In the genomic region with DNA sequence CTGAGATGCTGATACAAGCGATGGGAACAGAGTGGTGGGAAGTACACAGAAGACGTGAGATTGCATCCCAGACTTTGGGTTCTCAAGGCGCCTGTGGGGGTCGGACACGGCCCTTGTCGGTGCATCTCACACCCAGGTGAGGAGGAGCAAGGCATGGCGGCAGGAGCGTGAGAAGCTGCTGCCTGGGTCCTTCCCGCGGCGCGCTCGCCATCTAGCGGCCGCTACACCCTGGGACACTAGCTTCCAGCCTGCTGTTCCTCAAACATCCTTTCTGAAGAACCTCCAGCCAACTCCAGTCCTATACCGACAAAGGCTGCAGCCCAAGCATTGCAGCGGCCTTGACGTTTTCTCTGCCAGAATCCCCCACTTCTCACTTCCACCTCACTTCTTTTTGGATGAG, we compare ENCODE assay signal across 8 mouse cellular contexts. TPM values are rescaled to one million over a fixed set of nuclear protein-coding genes. Genes with fewer than 3 reads are reported as not detected.
DNase-seq lines count a peak whose midpoint lies in the region; ATAC-seq and TF ChIP-seq lines count a peak whose summit lies in the region.

No protein-coding gene starts in this region.

- ATAC-seq in embryonic facial prominence, embryonic 15.5 days (ENCODE audit: insufficient number of reproducible peaks, low FRiP score, low TSS enrichment, low read depth), result peak; percentile 80
- ATAC-seq in hindbrain, embryonic 11.5 days (ENCODE audit: low FRiP score), result peak; percentile 71
- ATAC-seq in midbrain, embryonic 16.5 days, result peak; percentile 91

- no peak overlapping the region for H3K27ac ChIP-seq in kidney, adult 2 months (ENCODE audit: insufficient read depth, low read depth, low read length)
- H3K27ac ChIP-seq in embryonic facial prominence, embryonic 15.5 days (replicated peaks), result no peak overlapping the region
- H3K27ac ChIP-seq in hindbrain, embryonic 11.5 days (ENCODE audit: low read depth, low read length), result no peak overlapping the region
- no peak overlapping the region for H3K27ac ChIP-seq in midbrain, embryonic 16.5 days (ENCODE audit: low read length)

- H3K4me1 ChIP-seq in kidney, adult 2 months (ENCODE audit: control insufficient read depth, insufficient read depth, low read length), result no peaks in the 10 kb centered on the region
- H3K4me1 ChIP-seq in embryonic facial prominence, embryonic 15.5 days, result peaks cover 7% of the 10 kb centered on the region; the same call in 1 of the 2 replicates
- peaks cover 2% of the 10 kb centered on the region; the same call in 1 of the 2 replicates for H3K4me1 ChIP-seq in hindbrain, embryonic 11.5 days (replicated peaks; ENCODE audit: control insufficient read depth, insufficient read depth, low read length)
- peaks cover 2% of the 10 kb centered on the region; the same call in 1 of the 2 replicates for H3K4me1 ChIP-seq in midbrain, embryonic 16.5 days (ENCODE audit: control insufficient read depth, insufficient read depth, low read length)

- peak overlapping the region; percentile 45 for H3K4me2 ChIP-seq in embryonic facial prominence, embryonic 15.5 days (replicated peaks)
- peak overlapping the region; percentile 17; the same call in 1 of the 2 replicates for H3K4me2 ChIP-seq in hindbrain, embryonic 11.5 days (replicated peaks; ENCODE audit: low read depth, low read length)
- peak overlapping the region; percentile 48 for H3K4me2 ChIP-seq in midbrain, embryonic 16.5 days (ENCODE audit: low read length)

- DNase-seq in kidney, adult 2 months, result peak; percentile 64
- DNase-seq in kidney, adult 11 months, result no peak
- peak; percentile 73 for DNase-seq in adrenal gland, postnatal 14 days
- peak; percentile 89 for DNase-seq in hindbrain, embryonic 11.5 days (ENCODE audit: low spot score)
- peak; percentile 84 for DNase-seq in liver
- peak; percentile 22 to 37 for DNase-seq in thymus, adult 18-20 months

- TF ChIP-seq POLR2A in kidney, adult 2 months (IDR thresholded peaks at IDR 0.05; ENCODE audit: low read depth, low read length), result no peak

- H3K9me3 ChIP-seq in embryonic facial prominence, embryonic 15.5 days (replicated peaks), result no peaks in the 10 kb centered on the region
- no peaks in the 10 kb centered on the region for H3K9me3 ChIP-seq in hindbrain, embryonic 11.5 days (ENCODE audit: control insufficient read depth, low read length)
- H3K9me3 ChIP-seq in midbrain, embryonic 16.5 days (replicated peaks; ENCODE audit: control insufficient read depth, low read length, poor library complexity, severe bottlenecking), result no peaks in the 10 kb centered on the region

- no peaks in the 10 kb centered on the region for H3K36me3 ChIP-seq in kidney, adult 2 months (ENCODE audit: control insufficient read depth, insufficient read depth, low read length)
- H3K36me3 ChIP-seq in embryonic facial prominence, embryonic 15.5 days, result no peaks in the 10 kb centered on the region
- no peaks in the 10 kb centered on the region for H3K36me3 ChIP-seq in hindbrain, embryonic 11.5 days (ENCODE audit: control insufficient read depth, insufficient read depth, low read length)
- no peaks in the 10 kb centered on the region for H3K36me3 ChIP-seq in midbrain, embryonic 16.5 days (ENCODE audit: control insufficient read depth, insufficient read depth, low read length)

- peak; percentile 91 for TF ChIP-seq CTCF in kidney, adult 2 months (conservative IDR thresholded peaks at IDR 0.05; ENCODE audit: insufficient read depth, insufficient read length, low read depth, low read length)

- 3% methylated on average over 18 of the region's 18 CpGs for WGBS in kidney, adult 2 months
- 2% methylated on average over 18 of the region's 18 CpGs for WGBS in embryonic facial prominence, embryonic 15.5 days
- WGBS in hindbrain, embryonic 11.5 days, result 1% methylated on average over 18 of the region's 18 CpGs
- 2% methylated on average over 18 of the region's 18 CpGs for WGBS in midbrain, embryonic 16.5 days

- no peaks in the 10 kb centered on the region for H3K27me3 ChIP-seq in kidney, adult 2 months (replicated peaks; ENCODE audit: control insufficient read depth, insufficient read depth, low read length)
- H3K27me3 ChIP-seq in embryonic facial prominence, embryonic 15.5 days, result no peaks in the 10 kb centered on the region
- no peaks in the 10 kb centered on the region; the same call in 1 of the 2 replicates for H3K27me3 ChIP-seq in hindbrain, embryonic 11.5 days (ENCODE audit: control insufficient read depth, insufficient read depth, low read length)
- H3K27me3 ChIP-seq in midbrain, embryonic 16.5 days (ENCODE audit: control insufficient read depth, insufficient read depth, low read depth, low read length), result no peaks in the 10 kb centered on the region

- no peak overlapping the region for H3K9ac ChIP-seq in embryonic facial prominence, embryonic 15.5 days
- H3K9ac ChIP-seq in hindbrain, embryonic 11.5 days (ENCODE audit: low read depth, low read length), result no peak overlapping the region
- peak overlapping the region; percentile 25; the same call in 1 of the 2 replicates for H3K9ac ChIP-seq in midbrain, embryonic 16.5 days (ENCODE audit: low read depth, low read length)

- H3K4me3 ChIP-seq in kidney, adult 2 months (ENCODE audit: insufficient read depth, low read depth, low read length), result no peak overlapping the region
- H3K4me3 ChIP-seq in embryonic facial prominence, embryonic 15.5 days (replicated peaks), result peak overlapping the region; percentile 21
- no peak overlapping the region for H3K4me3 ChIP-seq in hindbrain, embryonic 11.5 days (ENCODE audit: low read depth, low read length)
- H3K4me3 ChIP-seq in midbrain, embryonic 16.5 days (ENCODE audit: low read depth, low read length), result peak overlapping the region; percentile 22; the same call in 1 of the 2 replicates

RNA-seq across cellular contexts. Expression of gene Dand5, which starts 1.0 kb away (rescaled TPM):
- 4.4 and 4.5 TPM in 2 replicates for polyA plus RNA-seq in kidney, adult 2 months (2012; rRNA removed)
- total RNA-seq in adrenal gland, postnatal 14 days (2021), result 7.1 and 7.4 TPM in 2 replicates
- polyA plus RNA-seq in embryonic facial prominence, embryonic 15.5 days (2015; fragmentation: Nextera tagmentation; extraction: Ambion mirVana), result 8.4 and 8.9 TPM in 2 replicates
- polyA plus RNA-seq in hindbrain, embryonic 11.5 days (2014; fragmentation: Nextera tagmentation; extraction: Ambion mirVana), result 6.2 and 7.1 TPM in 2 replicates
- polyA plus RNA-seq in midbrain, embryonic 16.5 days (2015; fragmentation: Nextera tagmentation; extraction: Ambion mirVana), result 11.7 and 12.4 TPM in 2 replicates

RNA-seq across cellular contexts. Expression of gene Gadd45gip1, which starts 7.7 kb away (rescaled TPM):
- 24.2 and 41.0 TPM in 2 replicates for polyA plus RNA-seq in kidney, adult 2 months (2012; rRNA removed)
- total RNA-seq in adrenal gland, postnatal 14 days (2021), result 44.4 and 45.7 TPM in 2 replicates
- polyA plus RNA-seq in embryonic facial prominence, embryonic 15.5 days (2015; fragmentation: Nextera tagmentation; extraction: Ambion mirVana), result 46.5 TPM in 2 replicates
- 36.0 and 37.2 TPM in 2 replicates for polyA plus RNA-seq in hindbrain, embryonic 11.5 days (2014; fragmentation: Nextera tagmentation; extraction: Ambion mirVana)
- polyA plus RNA-seq in midbrain, embryonic 16.5 days (2015; fragmentation: Nextera tagmentation; extraction: Ambion mirVana), result 35.0 and 37.4 TPM in 2 replicates

RNA-seq across cellular contexts. Expression of gene Rad23a, which starts 16.8 kb away (rescaled TPM):
- polyA plus RNA-seq in kidney, adult 2 months (2012; rRNA removed), result 73.0 TPM in 2 replicates
- 108 TPM in 2 replicates for total RNA-seq in adrenal gland, postnatal 14 days (2021)
- polyA plus RNA-seq in embryonic facial prominence, embryonic 15.5 days (2015; fragmentation: Nextera tagmentation; extraction: Ambion mirVana), result 104 and 110 TPM in 2 replicates
- 88.6 and 91.3 TPM in 2 replicates for polyA plus RNA-seq in hindbrain, embryonic 11.5 days (2014; fragmentation: Nextera tagmentation; extraction: Ambion mirVana)
- 80.7 and 85.6 TPM in 2 replicates for polyA plus RNA-seq in midbrain, embryonic 16.5 days (2015; fragmentation: Nextera tagmentation; extraction: Ambion mirVana)

RNA-seq across cellular contexts. Expression of gene Calr, which starts 23.1 kb away (rescaled TPM):
- 316 and 337 TPM in 2 replicates for polyA plus RNA-seq in kidney, adult 2 months (2012; rRNA removed)
- 521 and 554 TPM in 2 replicates for total RNA-seq in adrenal gland, postnatal 14 days (2021)
- polyA plus RNA-seq in embryonic facial prominence, embryonic 15.5 days (2015; fragmentation: Nextera tagmentation; extraction: Ambion mirVana), result 975 and 998 TPM in 2 replicates
- polyA plus RNA-seq in hindbrain, embryonic 11.5 days (2014; fragmentation: Nextera tagmentation; extraction: Ambion mirVana), result 837 and 845 TPM in 2 replicates
- polyA plus RNA-seq in midbrain, embryonic 16.5 days (2015; fragmentation: Nextera tagmentation; extraction: Ambion mirVana), result 662 and 691 TPM in 2 replicates

RNA-seq across cellular contexts. Expression of gene Nfix, which starts 23.5 kb away (rescaled TPM):
- polyA plus RNA-seq in kidney, adult 2 months (2012; rRNA removed), result 17.7 and 22.1 TPM in 2 replicates
- total RNA-seq in adrenal gland, postnatal 14 days (2021), result 124 and 125 TPM in 2 replicates
- 61.4 and 62.0 TPM in 2 replicates for polyA plus RNA-seq in embryonic facial prominence, embryonic 15.5 days (2015; fragmentation: Nextera tagmentation; extraction: Ambion mirVana)
- 2.4 and 3.0 TPM in 2 replicates for polyA plus RNA-seq in hindbrain, embryonic 11.5 days (2014; fragmentation: Nextera tagmentation; extraction: Ambion mirVana)
- polyA plus RNA-seq in midbrain, embryonic 16.5 days (2015; fragmentation: Nextera tagmentation; extraction: Ambion mirVana), result 44.1 and 55.4 TPM in 2 replicates

Comparison
In these comparisons a context has a peak if more than half of its experiments do, and no peak if none do; other contexts are left out.
1. H3K4me3 ChIP-seq: peak in embryonic facial prominence, embryonic 15.5 days (single experiment) and midbrain, embryonic 16.5 days (single experiment); none in kidney, adult 2 months (single experiment) and hindbrain, embryonic 11.5 days (single experiment).
2. Peak in every context shown above with its lines, with median percentiles within 50 percentile points of each other: ATAC-seq and H3K4me2 ChIP-seq.